Mouse (Mus musculus): ENCODE data around the gene Angptl3. TPM values are rescaled to one million over a fixed set of nuclear protein-coding genes. Genes with fewer than 3 reads are reported as not detected.

The Angptl3 gene
- total RNA-seq, 4 experiments from 2014 or later = 3.3 to 6.1 (median 3.9) TPM

Other genes starting within 250 kb of the Angptl3 start
- gene Kank4, start 213.4 kb upstream of the Angptl3 start, total RNA-seq (2022) = 1 to 10 TPM in 1 of 4 experiments, under 1 TPM in 3; 0.68 to 1.1 (median 0.84) TPM
- gene I0C0044D17Rik, start 207.1 kb upstream of the Angptl3 start, total RNA-seq (2022) = not detected
- 10 to 100 TPM; 12.8 to 17.0 (median 14.8) TPM for gene Usp1, start 107.1 kb upstream of the Angptl3 start, total RNA-seq (2022)
- gene Dock7, start 90.0 kb downstream of the Angptl3 start, total RNA-seq (2022) = 10 to 100 TPM in 3 of 4 experiments, 1 to 10 TPM in 1; 9.8 to 11.0 (median 10.7) TPM
- gene Atg4c, start 163.0 kb downstream of the Angptl3 start, total RNA-seq (2022) = 1 to 10 TPM; 3.9 to 5.0 (median 4.6) TPM